Mouse (Mus musculus) erythroblast, embryonic 14.5 days (primary cell): Measurements from ENCODE around the gene Stx17.

Experiments
- GATA1 ChIP-seq: IDR thresholded peaks from 2 replicates; pipeline ENCODE4 v1.6.1; 2012; ENCODE audit warnings: low read length, inconsistent platforms, mixed read lengths
- TAL1 ChIP-seq: IDR thresholded peaks from 3 replicates; pipeline ENCODE4 v1.6.1; 2012; ENCODE audit warnings: low read length, inconsistent platforms, mixed read lengths

- TF ChIP-seq GATA1: no peak
- TF ChIP-seq TAL1: no peak
These were observed 35.7 kb downstream of the Stx17 start for GRCm38 (mm10) chr4:48160386-48160785.
